Mouse (Mus musculus) cortical plate, adult 2 months (tissue): ENCODE data around the gene Arid5b.

Experiments
- CTCF ChIP-seq: fragments of 200-500 bp; IDR thresholded peaks from 2 replicates; pipeline ENCODE4 v1.5.1; 2011; ENCODE audit warnings: mild to moderate bottlenecking, control low read depth, low read length; ENCODE audit not compliant: insufficient read depth; ENCODE audit errors: extremely low read depth
- POLR2A ChIP-seq: fragments of 200-500 bp; IDR thresholded peaks from 2 replicates; pipeline ENCODE4 v1.6.1; 2011; ENCODE audit warnings: mild to moderate bottlenecking, low read length, control low read depth; ENCODE audit not compliant: insufficient read depth; ENCODE audit errors: extremely low read depth

DNA sequence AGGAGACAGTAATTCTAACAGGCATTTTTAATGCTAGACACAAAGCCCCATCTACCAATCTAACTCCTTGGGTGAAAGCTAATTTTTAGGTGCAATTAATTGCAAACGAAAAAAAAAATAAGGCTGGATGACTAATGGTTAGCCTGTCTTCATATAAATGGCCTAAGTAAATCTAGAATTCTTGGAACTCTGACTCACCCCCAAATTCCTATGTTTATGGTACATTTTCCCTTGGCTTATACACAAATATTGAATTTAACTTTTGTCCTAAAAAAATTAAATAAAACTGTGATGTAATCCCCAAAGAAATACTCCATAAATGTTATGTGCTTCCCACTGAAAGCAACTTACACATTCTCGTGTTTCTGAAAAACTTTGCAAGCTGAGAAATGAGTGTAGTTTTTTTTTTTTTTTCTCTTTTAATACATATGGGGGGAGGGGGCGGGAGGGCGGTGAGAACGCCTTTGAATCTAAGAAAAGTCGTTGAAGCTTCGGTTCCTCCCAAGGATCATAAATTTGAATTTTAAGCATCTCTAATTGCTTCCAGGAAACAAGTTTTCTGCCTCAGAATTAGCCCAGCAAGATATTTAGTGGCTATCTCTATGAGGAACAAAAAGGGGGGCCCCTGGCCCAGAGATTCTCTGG lies 31.8 kb downstream of the Arid5b start:
- TF ChIP-seq POLR2A (no peak), CTCF (no peak)
